Mouse (Mus musculus): ENCODE measurements around the gene 2700081O15Rik. TPM values are rescaled to one million over a fixed set of nuclear protein-coding genes. Genes with fewer than 3 reads are reported as not detected.

Gene 2700081O15Rik
- polyA plus RNA-seq, 1 experiment from 2014 or later: 11.0 TPM

- Histone ChIP-seq H3K4me3 (ENCODE audit: low read depth, low read length) (no peak overlapping the region), H3K9ac (ENCODE audit: low read depth, low read length) (no peak overlapping the region), H3K27ac (ENCODE audit: low read length) (no peak overlapping the region), H3K4me1 (ENCODE audit: control insufficient read depth, insufficient read depth, low read length) (peaks cover 9% of the 10 kb centered on the region; the same call in 1 of the 2 replicates), H3K9me3 (replicated peaks; ENCODE audit: control insufficient read depth, low read length, poor library complexity, severe bottlenecking) (no peaks in the 10 kb centered on the region), H3K27me3 (ENCODE audit: control insufficient read depth, insufficient read depth, low read depth, low read length) (no peaks in the 10 kb centered on the region), H3K36me3 (ENCODE audit: control insufficient read depth, insufficient read depth, low read length) (no peaks in the 10 kb centered on the region), H3K4me2 (ENCODE audit: low read length) (no peak overlapping the region)
- 76% methylated on average over 2 of the region's 2 CpGs for WGBS
- ATAC-seq: no peak
Observed at GRCm38 (mm10) chr19:7456803-7457202, 39.4 kb downstream of the 2700081O15Rik start.

- Histone ChIP-seq H3K36me3 (ENCODE audit: control insufficient read depth, insufficient read depth, low read length) (no peaks in the 10 kb centered on the region), H3K27me3 (ENCODE audit: control insufficient read depth, insufficient read depth, low read depth, low read length) (no peaks in the 10 kb centered on the region), H3K4me3 (ENCODE audit: low read depth, low read length) (no peak overlapping the region), H3K9me3 (replicated peaks; ENCODE audit: control insufficient read depth, low read length, poor library complexity, severe bottlenecking) (no peaks in the 10 kb centered on the region), H3K9ac (ENCODE audit: low read depth, low read length) (no peak overlapping the region), H3K4me2 (ENCODE audit: low read length) (no peak overlapping the region), H3K27ac (ENCODE audit: low read length) (no peak overlapping the region), H3K4me1 (ENCODE audit: control insufficient read depth, insufficient read depth, low read length) (peaks cover 7% of the 10 kb centered on the region; the same call in 1 of the 2 replicates)
- ATAC-seq: no peak
Observed at GRCm38 (mm10) chr19:7458901-7459300, 41.5 kb downstream of the 2700081O15Rik start.

GRCm38 (mm10) chr19:7459370-7459769 lies 41.9 kb downstream of the 2700081O15Rik start:
- Histone ChIP-seq H3K27ac (ENCODE audit: low read length) (no peak overlapping the region), H3K36me3 (ENCODE audit: control insufficient read depth, insufficient read depth, low read length) (no peaks in the 10 kb centered on the region), H3K4me2 (ENCODE audit: low read length) (no peak overlapping the region), H3K27me3 (ENCODE audit: control insufficient read depth, insufficient read depth, low read depth, low read length) (no peaks in the 10 kb centered on the region), H3K4me3 (ENCODE audit: low read depth, low read length) (no peak overlapping the region), H3K4me1 (ENCODE audit: control insufficient read depth, insufficient read depth, low read length) (peaks cover 7% of the 10 kb centered on the region; the same call in 1 of the 2 replicates), H3K9ac (ENCODE audit: low read depth, low read length) (no peak overlapping the region), H3K9me3 (replicated peaks; ENCODE audit: control insufficient read depth, low read length, poor library complexity, severe bottlenecking) (no peaks in the 10 kb centered on the region)
- WGBS: 89% methylated on average over 2 of the region's 2 CpGs
- ATAC-seq: no peak

- Histone ChIP-seq H3K4me2 (ENCODE audit: low read length) (no peak overlapping the region), H3K36me3 (ENCODE audit: control insufficient read depth, insufficient read depth, low read length) (peaks cover 2% of the 10 kb centered on the region; the same call in 1 of the 2 replicates), H3K4me1 (ENCODE audit: control insufficient read depth, insufficient read depth, low read length) (peaks cover 4% of the 10 kb centered on the region; the same call in 1 of the 2 replicates), H3K27ac (ENCODE audit: low read length) (no peak overlapping the region), H3K4me3 (ENCODE audit: low read depth, low read length) (no peak overlapping the region), H3K27me3 (ENCODE audit: control insufficient read depth, insufficient read depth, low read depth, low read length) (no peaks in the 10 kb centered on the region), H3K9me3 (replicated peaks; ENCODE audit: control insufficient read depth, low read length, poor library complexity, severe bottlenecking) (no peaks in the 10 kb centered on the region), H3K9ac (ENCODE audit: low read depth, low read length) (no peak overlapping the region)
- no peak for ATAC-seq
Observed at GRCm38 (mm10) chr19:7467915-7468314, 50.5 kb downstream of the 2700081O15Rik start.

- WGBS: 92% methylated on average over 2 of the region's 2 CpGs
- peaks cover 2% of the 10 kb centered on the region; the same call in 1 of the 2 replicates for H3K36me3 ChIP-seq (ENCODE audit: control insufficient read depth, insufficient read depth, low read length)
Observed at GRCm38 (mm10) chr19:7470643-7471042, 53.2 kb downstream of the 2700081O15Rik start.

More at GRCm38 (mm10) chr19:7470643-7471042, 53.2 kb downstream of the 2700081O15Rik start:
- no peak for ATAC-seq
- Histone ChIP-seq H3K9me3 (replicated peaks; ENCODE audit: control insufficient read depth, low read length, poor library complexity, severe bottlenecking) (no peaks in the 10 kb centered on the region), H3K4me1 (ENCODE audit: control insufficient read depth, insufficient read depth, low read length) (peaks cover 4% of the 10 kb centered on the region; the same call in 1 of the 2 replicates), H3K27ac (ENCODE audit: low read length) (no peak overlapping the region), H3K9ac (ENCODE audit: low read depth, low read length) (no peak overlapping the region), H3K4me2 (ENCODE audit: low read length) (no peak overlapping the region), H3K4me3 (ENCODE audit: low read depth, low read length) (no peak overlapping the region), H3K27me3 (ENCODE audit: control insufficient read depth, insufficient read depth, low read depth, low read length) (no peaks in the 10 kb centered on the region)

Small RNA genes within 50 kb of the gene (microRNA-seq; reads per million reads assigned to microRNA genes)
- gene Mir6991: 4.3 reads per million, percentile 21 among the genes with 10 or more reads in this experiment

Other genes starting within 250 kb of the 2700081O15Rik start
- 235 and 240 TPM in 2 replicates for gene Otub1, start 211.3 kb upstream of the 2700081O15Rik start, polyA plus RNA-seq (2015; fragmentation: Nextera tagmentation; extraction: Ambion mirVana)
- 837 and 884 TPM in 2 replicates for gene Cox8a, start 200.0 kb upstream of the 2700081O15Rik start, polyA plus RNA-seq (2015; fragmentation: Nextera tagmentation; extraction: Ambion mirVana)
- 68.1 and 69.6 TPM in 2 replicates for gene Naa40, start 176.4 kb upstream of the 2700081O15Rik start, polyA plus RNA-seq (2015; fragmentation: Nextera tagmentation; extraction: Ambion mirVana)
- 17.9 and 20.1 TPM in 2 replicates for gene Rcor2, start 150.3 kb upstream of the 2700081O15Rik start, polyA plus RNA-seq (2015; fragmentation: Nextera tagmentation; extraction: Ambion mirVana)
- gene Mark2, start 75.8 kb upstream of the 2700081O15Rik start, polyA plus RNA-seq (2015; fragmentation: Nextera tagmentation; extraction: Ambion mirVana): 42.2 and 43.8 TPM in 2 replicates
- 30.7 and 32.3 TPM in 2 replicates for gene Spindoc, start 34.6 kb upstream of the 2700081O15Rik start, polyA plus RNA-seq (2015; fragmentation: Nextera tagmentation; extraction: Ambion mirVana)
- gene Rtn3, start 65.7 kb downstream of the 2700081O15Rik start, polyA plus RNA-seq (2015; fragmentation: Nextera tagmentation; extraction: Ambion mirVana): 654 and 682 TPM in 2 replicates
- gene Atl3, start 76.4 kb downstream of the 2700081O15Rik start, polyA plus RNA-seq (2015; fragmentation: Nextera tagmentation; extraction: Ambion mirVana): 6.7 and 6.8 TPM in 2 replicates
- gene Pla2g16, start 139.8 kb downstream of the 2700081O15Rik start, polyA plus RNA-seq (2015; fragmentation: Nextera tagmentation; extraction: Ambion mirVana): 2.2 and 3.1 TPM in 2 replicates
- 0.17 and 0.26 TPM in 2 replicates for gene Lgals12, start 189.6 kb downstream of the 2700081O15Rik start, polyA plus RNA-seq (2015; fragmentation: Nextera tagmentation; extraction: Ambion mirVana)
- not detected in 2 replicates for gene Hrasls5, start 194.9 kb downstream of the 2700081O15Rik start, polyA plus RNA-seq (2015; fragmentation: Nextera tagmentation; extraction: Ambion mirVana)

All from midbrain, embryonic 16.5 days (tissue).